Mouse (Mus musculus) neural tube, embryonic 10.5 days (tissue): ENCODE results near the gene Olfr1404.
"Not testable (repeated sequence)": the region's sequence is repeated elsewhere in the genome, so short reads cannot be mapped to it uniquely, and the experiment has no call there.

ENCODE experiments used
- DNase-seq: peaks from one replicate; pipeline ENCODE4 v3.0.0-alpha.2; 2017; ENCODE audit warnings: low spot score; ENCODE audit errors: extremely low spot score

Gene Olfr1404

DNA sequence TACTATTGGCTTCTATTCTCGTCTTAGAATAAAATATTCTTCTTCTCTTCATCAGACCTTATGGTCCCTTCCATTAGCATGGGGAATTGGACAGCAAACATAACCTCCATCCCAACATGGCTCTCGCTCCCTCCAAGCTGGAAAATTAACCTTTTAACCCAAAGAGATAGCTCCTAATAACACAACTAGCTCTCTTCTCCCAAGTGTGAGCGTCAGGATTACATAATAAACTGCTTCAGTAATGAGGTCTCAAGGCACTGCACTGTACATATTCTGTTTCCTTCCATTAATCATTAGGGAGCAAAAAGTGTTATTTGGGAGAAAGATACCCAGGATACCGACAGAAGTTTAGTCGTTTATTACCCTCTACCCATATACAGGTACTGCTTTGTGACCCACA is at the start of gene Olfr1404:
Gene Olfr1404 (plus strand): TSS at position 301 of the 400 bp plus-strand sequence.
- no peak for DNase-seq

DNA sequence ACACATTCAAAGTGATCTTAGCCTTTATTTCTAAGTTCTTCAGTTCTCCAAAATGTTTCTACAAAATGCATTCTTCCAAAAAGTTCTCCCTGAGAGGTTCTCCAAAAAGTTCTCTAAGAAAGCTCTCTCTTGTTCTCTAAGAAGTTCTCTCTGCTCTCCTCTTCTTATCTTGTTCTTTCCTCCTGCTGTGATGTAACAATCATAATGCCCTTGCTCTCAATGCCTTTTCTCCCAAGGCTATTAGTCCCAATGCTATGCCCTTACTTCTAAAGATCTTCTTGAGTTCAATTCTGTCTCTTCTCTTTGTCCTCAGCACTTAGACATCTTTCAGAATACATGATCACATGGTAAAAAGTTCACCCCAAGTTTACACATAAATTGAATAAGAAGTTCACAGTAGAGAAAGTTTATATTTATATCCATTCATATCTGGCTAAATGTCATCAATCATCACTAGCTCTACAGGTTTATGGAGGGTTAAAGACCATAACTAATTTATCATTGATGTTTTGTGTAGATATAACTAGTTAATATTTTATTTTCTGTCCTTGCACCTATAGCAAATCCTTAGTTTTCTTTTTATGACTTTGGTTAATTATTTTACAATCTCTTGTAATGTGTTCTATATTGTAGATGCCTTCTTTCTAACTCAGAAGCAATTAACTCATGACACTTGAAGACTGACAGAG is 37.9 kb upstream of the Olfr1404 start:
- DNase-seq: no peak

DNA sequence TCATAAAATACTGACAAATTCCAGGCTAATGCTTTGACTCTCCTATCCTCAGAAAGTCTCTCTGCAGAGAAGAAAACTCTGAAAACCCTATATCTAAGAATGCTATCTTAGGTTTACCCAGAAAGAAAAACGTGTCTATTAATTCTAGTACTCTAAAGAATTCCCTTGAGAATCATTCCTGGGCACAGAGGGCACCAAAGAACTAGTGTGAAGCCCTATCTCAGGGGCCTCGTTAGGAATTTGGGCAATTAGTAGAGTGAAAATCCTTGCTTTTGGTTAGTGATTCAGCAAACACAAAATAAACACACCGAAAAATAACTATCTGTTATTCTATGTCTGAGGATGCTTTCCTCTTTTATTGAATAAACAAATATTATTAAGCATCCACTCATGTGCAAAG is 21.7 kb upstream of the Olfr1404 start, which contains the start of gene Olfr1406:
Gene Olfr1406 (minus strand): TSS at position 101 of the 400 bp plus-strand sequence.
- DNase-seq: no peak

DNA sequence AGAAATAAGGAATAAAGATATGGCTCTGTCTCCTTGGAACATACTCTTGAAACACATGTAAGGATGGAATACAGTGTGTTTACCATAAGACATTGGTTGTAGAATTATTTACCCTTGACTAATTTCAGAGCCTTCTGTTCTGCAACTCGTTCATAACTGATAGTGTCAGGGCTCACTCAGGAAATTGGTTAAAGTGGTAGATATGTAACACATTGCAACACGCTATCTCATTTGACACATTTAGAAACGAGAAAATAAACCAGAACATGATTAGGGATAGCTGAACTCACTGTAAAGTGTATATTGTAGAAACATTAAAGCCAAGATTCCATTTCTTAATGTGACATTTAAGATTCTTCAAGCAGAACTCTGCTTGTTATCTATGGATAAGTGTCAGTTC is 20.1 kb upstream of the Olfr1404 start:
- no peak for DNase-seq

DNA sequence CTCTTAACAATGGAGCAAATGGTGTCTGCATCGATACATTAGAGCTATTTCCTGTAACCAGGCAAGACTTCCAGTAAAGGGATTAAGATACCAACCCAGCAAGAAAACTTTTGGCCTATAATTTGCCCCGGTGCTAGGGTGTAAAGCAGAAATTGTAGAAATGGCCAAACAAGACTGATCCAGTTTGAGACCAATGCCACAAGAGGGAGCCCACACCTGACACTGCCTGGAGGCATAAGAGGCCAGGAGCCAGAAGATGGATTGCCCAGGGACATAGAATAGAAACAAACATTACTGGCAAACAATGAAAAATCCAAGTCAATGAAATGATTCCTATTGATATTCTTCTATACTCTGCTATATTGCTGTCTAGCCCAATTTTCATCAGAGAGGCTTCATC is 15.8 kb upstream of the Olfr1404 start:
- DNase-seq: no peak

DNA sequence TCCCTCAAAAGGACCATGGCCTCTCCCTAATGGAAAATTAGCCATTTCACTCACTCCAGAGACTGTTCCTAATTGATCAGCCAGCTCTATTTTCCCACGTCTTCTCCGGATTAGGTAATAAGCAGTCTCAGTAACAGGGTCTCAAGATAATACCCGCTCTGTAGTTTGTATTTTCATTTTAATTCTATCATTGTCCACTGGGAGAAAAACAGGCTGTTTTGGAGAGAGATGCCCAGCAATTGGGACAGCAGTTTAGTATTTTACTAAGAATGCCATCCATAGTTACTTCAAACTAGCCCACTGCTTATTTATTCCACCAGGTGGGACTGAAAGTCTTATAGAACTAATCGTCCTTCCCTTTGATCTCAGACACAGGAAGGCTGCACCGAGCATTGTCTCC is 14.7 kb upstream of the Olfr1404 start, which contains the start of gene Olfr218:
Gene Olfr218 (plus strand): TSS at position 301 of the 400 bp plus-strand sequence.
- DNase-seq: no peak

DNA sequence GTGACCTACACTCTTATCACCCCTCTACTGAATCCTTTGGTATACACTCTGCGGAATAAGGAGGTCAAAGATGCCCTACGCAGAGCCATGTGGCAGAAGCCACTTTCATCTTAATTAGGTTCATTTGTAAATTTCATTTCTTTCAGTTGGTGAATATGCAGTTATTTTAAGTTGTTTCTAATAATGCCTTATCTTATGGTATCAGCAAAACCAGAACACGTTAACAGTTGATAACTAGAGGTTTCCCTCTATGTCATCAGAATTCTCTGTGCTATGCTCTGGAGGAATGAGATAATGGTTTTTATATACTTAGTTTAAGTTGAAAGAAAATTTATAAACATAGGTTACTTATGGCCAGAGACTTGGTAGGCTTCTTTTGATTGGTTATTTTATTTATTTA is 4.3 kb downstream of the Olfr1404 start:
- no peak for DNase-seq

DNA sequence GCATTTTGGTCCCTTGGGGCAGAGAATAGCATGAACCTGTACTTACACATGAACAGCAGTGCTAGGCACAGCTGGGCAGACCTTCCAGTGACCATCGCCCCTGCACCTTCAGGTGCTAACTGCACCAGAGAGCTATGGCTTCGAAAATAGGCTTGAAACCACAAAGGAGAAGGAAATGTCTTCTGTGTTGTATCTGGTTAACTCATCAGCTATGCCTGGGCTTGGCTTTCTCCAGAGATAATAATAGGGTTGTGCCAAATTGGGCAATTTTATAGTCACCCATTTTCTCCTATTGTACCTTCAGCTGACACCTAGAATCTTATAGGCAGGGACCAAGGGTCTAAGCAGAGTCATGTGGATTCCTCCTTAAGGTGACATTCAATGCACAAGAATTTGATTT is 14.9 kb downstream of the Olfr1404 start, which contains the start of gene Fcer1a:
Gene Fcer1a (minus strand): TSS at position 134 of the 400 bp plus-strand sequence.
- no peak for DNase-seq

DNA sequence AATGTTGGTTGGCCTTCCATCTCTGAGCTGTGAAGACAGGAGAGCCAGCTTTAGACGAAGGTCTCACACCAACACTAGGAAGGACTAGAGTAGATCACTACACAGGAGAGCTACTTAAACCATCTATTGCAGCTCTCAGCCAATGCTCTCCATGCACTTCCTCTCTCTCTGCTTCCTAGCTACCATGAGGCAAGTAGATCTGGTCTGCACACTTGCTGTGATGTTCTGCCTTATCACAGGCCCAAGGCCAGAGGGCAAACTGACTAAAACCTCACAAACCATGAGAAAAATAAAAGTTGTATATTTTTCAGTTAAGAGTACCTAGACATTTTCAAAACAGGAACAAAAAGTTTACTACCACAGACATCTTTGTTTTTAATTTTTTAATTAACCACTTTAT is 24.8 kb downstream of the Olfr1404 start:
- not testable (repeated sequence) for DNase-seq

DNA sequence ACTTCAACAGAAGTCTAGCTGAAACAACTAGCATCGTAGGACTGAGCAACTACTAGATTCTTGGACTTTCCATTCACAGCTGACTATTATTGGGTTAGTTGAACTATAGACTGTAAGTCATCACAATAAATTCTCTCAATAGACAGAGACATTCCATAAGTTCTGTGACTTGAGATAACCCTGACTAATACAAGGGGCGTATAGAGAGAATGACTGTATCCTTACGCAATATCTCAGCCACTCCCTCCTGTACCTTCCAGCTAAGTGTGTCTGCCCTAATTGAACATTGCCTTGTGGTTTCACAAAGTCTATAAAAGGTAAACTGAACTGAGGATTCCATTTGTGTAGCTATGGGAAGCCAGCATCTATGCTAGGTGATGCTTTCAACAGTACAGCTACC is 37.7 kb downstream of the Olfr1404 start:
- DNase-seq: no peak

DNA sequence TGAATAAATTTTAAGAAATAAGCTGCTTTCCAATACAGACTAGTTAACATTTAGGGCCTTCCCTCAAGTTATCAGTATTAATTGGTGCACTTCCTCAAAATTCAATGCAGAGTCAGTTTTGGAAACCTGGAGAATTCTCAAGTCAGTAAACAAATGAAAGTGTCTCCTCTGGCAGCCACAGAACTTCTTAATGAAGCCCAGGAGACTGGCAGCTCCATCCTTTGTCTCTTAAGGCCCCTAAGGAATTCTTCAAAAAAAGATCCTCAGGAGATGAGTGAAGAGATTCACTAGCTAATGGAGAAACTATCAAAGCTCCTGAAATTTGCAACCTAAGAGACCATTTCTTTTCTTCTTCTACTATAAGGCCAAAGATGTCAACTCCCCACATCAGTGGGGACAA is 53.5 kb downstream of the Olfr1404 start, which contains the start of gene Olfr418:
Gene Olfr418 (plus strand): TSS at position 301 of the 400 bp plus-strand sequence.
- DNase-seq: no peak
